Mouse (Mus musculus): ENCODE results near the gene Kcna3. TPM values are rescaled to one million over a fixed set of nuclear protein-coding genes. Genes with fewer than 3 reads are reported as not detected.
A peak's percentile ranks its signal among the peaks of the same experiment; 100 is the strongest.

Gene Kcna3
- polyA plus RNA-seq, 2 experiments from 2014 or later: 9.8 to 15.2 TPM

DNA sequence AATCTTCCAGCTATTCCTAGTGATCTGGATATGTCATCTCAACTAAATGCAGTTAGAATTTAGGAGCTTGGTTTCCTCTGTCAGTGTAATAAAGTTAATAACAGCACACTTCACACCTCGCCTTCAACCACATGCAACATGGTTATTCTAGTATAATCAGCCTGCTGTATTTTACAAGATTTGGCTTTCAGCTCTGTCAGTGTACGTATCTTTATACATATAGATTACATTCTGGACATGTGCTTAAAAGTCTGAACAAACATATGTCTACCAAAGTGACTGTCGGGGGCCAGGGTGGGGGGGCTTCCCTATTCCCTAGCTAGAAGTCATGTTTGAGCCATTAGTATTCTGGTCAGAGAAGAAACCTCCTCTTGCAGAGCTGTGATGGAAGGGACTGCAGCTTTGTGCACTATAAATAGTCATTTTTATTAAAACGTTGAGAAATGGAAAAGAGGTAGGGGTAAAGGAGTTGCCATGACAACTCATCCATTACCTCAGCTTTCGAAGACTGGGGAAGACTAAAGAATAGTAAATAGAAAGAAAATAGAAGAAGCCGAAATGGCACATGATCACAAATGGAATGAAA is 29.6 kb downstream of the Kcna3 start:
- ATAC-seq: no peak

DNA sequence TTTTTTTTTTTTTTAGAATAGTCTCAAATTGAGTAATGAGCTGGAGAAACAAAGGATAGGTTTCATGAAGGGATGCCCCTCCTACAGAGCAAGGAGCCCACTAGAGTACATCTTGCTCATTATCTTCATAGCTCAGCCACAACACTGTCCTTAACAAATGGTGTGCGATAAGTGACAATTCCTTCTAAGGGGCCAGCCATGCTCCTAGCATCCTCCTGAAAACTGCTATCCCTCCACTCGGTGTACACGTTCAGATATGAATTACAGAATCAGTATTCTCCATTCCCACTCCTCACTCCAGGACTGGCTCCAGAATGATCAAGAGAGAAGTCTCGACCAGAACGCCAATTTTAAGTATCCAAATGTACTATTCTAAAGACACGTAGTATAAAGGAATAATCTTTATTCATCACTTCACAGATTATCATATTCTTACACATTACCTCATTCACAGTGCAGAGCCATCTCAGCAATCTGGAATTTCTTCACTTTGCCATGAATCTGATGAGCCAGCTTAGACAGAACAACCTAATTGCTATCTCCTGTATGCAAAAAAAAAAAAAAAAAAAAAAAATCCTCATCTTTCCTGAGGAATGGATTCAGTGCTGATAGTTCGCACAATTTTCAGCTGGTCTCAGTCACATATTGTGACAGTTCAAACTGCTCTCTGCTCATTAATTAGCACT is 30.3 kb downstream of the Kcna3 start:
- ATAC-seq: no peak

GRCm38 (mm10) chr3:107067245-107067644 is 31.3 kb downstream of the Kcna3 start:
- no peak for ATAC-seq

DNA sequence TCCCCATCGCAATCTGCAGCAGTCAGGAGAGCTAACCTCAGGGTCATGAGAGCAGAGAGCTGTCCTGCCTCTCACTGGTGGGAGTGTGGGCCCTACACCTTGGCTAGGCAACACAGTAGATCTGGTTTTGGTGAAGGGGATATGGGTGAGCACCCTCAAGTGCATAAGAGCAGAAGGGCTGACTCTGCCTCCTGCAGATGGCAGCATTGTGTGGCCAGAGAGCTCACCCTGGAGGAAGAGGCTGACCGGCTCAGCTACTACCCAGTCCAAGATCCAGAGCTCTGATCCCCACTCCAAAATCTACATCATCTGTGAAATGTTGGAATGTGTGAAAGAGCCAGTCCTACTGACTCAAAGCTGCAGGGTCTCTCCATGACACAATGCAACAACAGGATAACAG is 37.9 kb downstream of the Kcna3 start:
- ATAC-seq: no peak

- no peak for ATAC-seq
Measured at GRCm38 (mm10) chr3:107075705-107076104, 39.7 kb downstream of the Kcna3 start.

DNA sequence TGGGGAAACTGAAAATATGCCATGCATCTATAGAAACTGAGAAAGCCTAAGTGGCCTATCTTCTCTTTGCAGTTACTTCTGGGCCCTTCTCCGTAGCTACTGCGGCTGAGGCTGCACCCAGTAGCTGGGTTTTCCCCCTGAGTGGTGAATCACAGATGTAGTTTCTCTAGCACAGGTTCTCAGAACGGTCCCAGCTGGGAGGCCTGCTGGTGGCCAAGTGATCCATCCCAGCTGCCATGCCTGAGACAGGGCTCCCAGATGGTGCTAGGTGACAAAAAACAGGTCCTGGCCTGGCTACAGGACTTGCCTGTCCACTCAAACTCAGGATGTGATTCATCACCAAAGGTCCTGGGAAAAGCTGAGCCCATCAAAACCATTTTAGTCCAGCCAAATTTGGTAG is 40.7 kb downstream of the Kcna3 start:
- ATAC-seq: peak; percentile 84

DNA sequence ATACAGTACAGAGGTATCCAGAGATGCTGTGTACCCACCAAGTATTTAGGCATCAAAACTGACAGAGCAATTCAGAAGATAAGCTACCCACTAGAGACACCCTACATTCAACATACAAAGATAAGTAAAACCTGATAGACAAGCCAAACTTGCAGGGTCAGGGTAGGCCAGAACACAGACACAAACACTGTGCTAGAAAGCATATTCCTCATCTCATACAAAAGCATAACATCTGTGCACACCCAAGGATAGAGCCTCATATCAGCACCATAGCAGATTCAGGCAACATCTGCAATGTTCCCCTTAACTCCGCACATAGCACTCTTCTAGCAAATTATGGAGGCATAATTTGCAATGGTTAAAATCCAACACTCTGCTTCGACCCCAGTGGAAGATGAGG is 41.1 kb downstream of the Kcna3 start:
- ATAC-seq: no peak

DNA sequence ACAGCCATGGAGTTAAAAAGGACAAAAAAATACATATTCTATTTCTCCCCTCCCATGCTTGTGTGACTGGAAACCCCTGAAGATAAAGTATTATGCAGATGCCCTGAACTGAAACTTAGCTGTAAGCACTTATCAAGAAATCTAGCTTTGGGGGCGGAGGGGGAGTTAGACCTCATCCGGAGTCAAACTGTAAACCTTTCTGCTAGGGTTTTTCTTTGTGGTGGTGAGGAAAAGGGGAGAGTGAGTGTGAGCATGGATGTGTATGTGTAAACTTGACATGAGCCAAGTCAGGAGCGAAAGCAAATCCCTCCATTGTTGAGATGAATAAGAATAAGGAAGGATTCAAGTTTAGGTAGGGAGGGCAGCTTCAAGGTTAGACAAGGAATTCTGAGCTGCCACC is 44.8 kb downstream of the Kcna3 start:
- ATAC-seq: peak; percentile 66

- no peak for ATAC-seq
Measured at GRCm38 (mm10) chr3:107081227-107081626, 45.3 kb downstream of the Kcna3 start.

GRCm38 (mm10) chr3:107084586-107084985 is 48.6 kb downstream of the Kcna3 start:
- ATAC-seq: peak; percentile 80

- ATAC-seq: no peak
Measured at GRCm38 (mm10) chr3:107087410-107087809, 51.4 kb downstream of the Kcna3 start.

Other genes starting within 250 kb of the Kcna3 start
- 1,000 to 10,000 TPM in 1 of 2 experiments, 100 to 1,000 TPM in 1; 983 to 1,169 TPM for gene Cd53, start 246.0 kb upstream of the Kcna3 start, polyA plus RNA-seq (2017; shearing (Covaris generic))
- not detected for gene Olfr266, start 209.9 kb upstream of the Kcna3 start, polyA plus RNA-seq (2017; shearing (Covaris generic))
- gene Kcna2, start 65.0 kb downstream of the Kcna3 start, polyA plus RNA-seq (2017; shearing (Covaris generic)): under 1 TPM; 0.35 to 0.76 TPM
- not detected for gene Kcna10, start 146.9 kb downstream of the Kcna3 start, polyA plus RNA-seq (2017; shearing (Covaris generic))
- gene Cym, start 185.6 kb downstream of the Kcna3 start, polyA plus RNA-seq (2017; shearing (Covaris generic)): under 1 TPM in 1 of 2 experiments, not detected in 1; 0.43 TPM
- not detected for gene A630076J17Rik, start 194.4 kb downstream of the Kcna3 start, polyA plus RNA-seq (2017; shearing (Covaris generic))
- gene Prok1, start 203.5 kb downstream of the Kcna3 start, polyA plus RNA-seq (2017; shearing (Covaris generic)): not detected
- gene Lamtor5, start 242.7 kb downstream of the Kcna3 start, polyA plus RNA-seq (2017; shearing (Covaris generic)): 100 to 1,000 TPM; 178 to 209 TPM